Mouse (Mus musculus) myocyte (in vitro differentiated cells): ENCODE measurements around the gene Chac2. TPM values are rescaled to one million over a fixed set of nuclear protein-coding genes. Genes with fewer than 3 reads are reported as not detected.
"Not testable (repeated sequence)": the region's sequence is repeated elsewhere in the genome, so short reads cannot be mapped to it uniquely, and the experiment has no call there.

Source experiments
- H3K27me3 ChIP-seq: one replicate; pipeline ENCODE4 v1.6.1; 2011; ENCODE audit not compliant: control insufficient read depth, insufficient read depth, insufficient read length
- H3K36me3 ChIP-seq: one replicate; pipeline ENCODE4 v1.6.1; 2011; ENCODE audit not compliant: control insufficient read depth, insufficient read depth
- H3K4me2 ChIP-seq: one replicate; pipeline ENCODE4 v1.6.1; 2011; ENCODE audit warnings: low read depth, control low read depth
- H3K4me3 ChIP-seq: one replicate; pipeline ENCODE4 v1.5.1; 2011; ENCODE audit warnings: mild to moderate bottlenecking, control low read depth, moderate library complexity
- H3K79me2 ChIP-seq: one replicate; pipeline ENCODE4 v1.6.1; 2011; ENCODE audit not compliant: control insufficient read depth, insufficient read depth
- H3ac ChIP-seq: one replicate; pipeline ENCODE4 v1.6.1; 2011; ENCODE audit not compliant: control insufficient read depth, insufficient read length
- CEBPB ChIP-seq: IDR thresholded peaks from 2 replicates; pipeline ENCODE4 v1.6.1; 2011; ENCODE audit warnings: mild to moderate bottlenecking, moderate library complexity; ENCODE audit not compliant: poor library complexity, insufficient read depth, severe bottlenecking
- E2F4 ChIP-seq: IDR thresholded peaks from one replicate; pipeline ENCODE4 v1.6.1; 2011; ENCODE audit warnings: mild to moderate bottlenecking, control low read depth, moderate library complexity; ENCODE audit not compliant: insufficient read depth
- MAX ChIP-seq: IDR thresholded peaks from one replicate; pipeline ENCODE4 v1.6.1; 2011; ENCODE audit warnings: low read depth, mild to moderate bottlenecking, control low read depth
- MYOD1 ChIP-seq, 3 experiments: IDR thresholded peaks; one replicate each; pipeline ENCODE4 v1.6.1; 2011; ENCODE audit warnings: control low read depth in 2 of 3, low read depth in 2 of 3, mild to moderate bottlenecking in 2 of 3, moderate library complexity in 1 of 3; ENCODE audit not compliant: insufficient read length in 2 of 3, control insufficient read depth in 1 of 3
- MYOG ChIP-seq, 3 experiments: IDR thresholded peaks; one replicate each; pipeline ENCODE4 v1.6.1; 2011; ENCODE audit warnings: control low read depth in 2 of 3, low read depth in 2 of 3, mild to moderate bottlenecking in 2 of 3; ENCODE audit not compliant: insufficient read length in 2 of 3, control insufficient read depth in 1 of 3, insufficient read depth in 1 of 3
- POLR2A ChIP-seq: IDR thresholded peaks from one replicate; pipeline ENCODE4 v1.6.1; 2011; ENCODE audit warnings: low read depth, mild to moderate bottlenecking, control low read depth, moderate library complexity; ENCODE audit not compliant: insufficient read length
- POLR2AphosphoS2 ChIP-seq: IDR thresholded peaks from one replicate; pipeline ENCODE4 v1.6.1; 2011; ENCODE audit warnings: low read depth, control low read depth; ENCODE audit not compliant: insufficient read length
- REST ChIP-seq: IDR thresholded peaks from one replicate; pipeline ENCODE4 v1.6.1; 2011; ENCODE audit warnings: mild to moderate bottlenecking, control low read depth, moderate library complexity; ENCODE audit not compliant: insufficient read depth, insufficient read length
- SRF ChIP-seq: IDR thresholded peaks from one replicate; pipeline ENCODE4 v1.6.1; 2011; ENCODE audit warnings: low read depth; ENCODE audit not compliant: control insufficient read depth, insufficient read length
- TCF12 ChIP-seq: IDR thresholded peaks from one replicate; pipeline ENCODE4 v1.6.1; 2011; ENCODE audit warnings: mild to moderate bottlenecking, control low read depth; ENCODE audit not compliant: poor library complexity, insufficient read depth, severe bottlenecking
- TCF3 ChIP-seq: IDR thresholded peaks from one replicate; pipeline ENCODE4 v1.6.1; 2011; ENCODE audit warnings: low read depth, control low read depth; ENCODE audit not compliant: insufficient read length
- USF1 ChIP-seq: IDR thresholded peaks from one replicate; pipeline ENCODE4 v1.6.1; 2011; ENCODE audit warnings: low read depth, mild to moderate bottlenecking, control low read depth, moderate library complexity
- polyA plus RNA-seq: library from polyadenylated mRNA; unstranded; fragments of >200 nt; fragmentation: generic; extraction: Trizol; gene quantifications from one replicate; pipeline ENCODE4 v1.2.1, GENCODE M21; 2012; ENCODE audit warnings: missing spikeins

The Chac2 gene
- polyA plus RNA-seq, result 8.0 TPM

GRCm38 (mm10) chr11:30985877-30986624, at the start of gene Chac2:
Gene Chac2 (minus strand): TSS chr11:30986350.
- H3K27me3 ChIP-seq, result no peaks in the 10 kb centered on the region
- TF ChIP-seq MYOG (IDR thresholded peaks at IDR 0.05; ENCODE audit: control insufficient read depth in 1 of 3, insufficient read depth in 1 of 3, insufficient read length in 2 of 3, low read depth in 2 of 3), result no peak
- TF ChIP-seq POLR2A, result peak; percentile 70
- no peak for TF ChIP-seq MAX
- peak; percentile 64 for TF ChIP-seq POLR2AphosphoS2
- no peak for TF ChIP-seq E2F4
- peak within 1 kb of the TSS; percentile 28 for H3ac ChIP-seq
- H3K79me2 ChIP-seq, result peaks cover 24% of the 10 kb centered on the region
- peak within 1 kb of the TSS; percentile 60 for H3K4me3 ChIP-seq
- H3K4me2 ChIP-seq, result peak within 1 kb of the TSS; percentile 80
- peaks cover 9% of the 10 kb centered on the region for H3K36me3 ChIP-seq

GRCm38 (mm10) chr11:31034958-31035357, 48.8 kb upstream of the Chac2 start:
- Histone ChIP-seq H3K27me3 (no peaks in the 10 kb centered on the region), H3K79me2 (no peaks in the 10 kb centered on the region), H3ac (no peak overlapping the region), H3K4me2 (no peak overlapping the region), H3K4me3 (no peak overlapping the region), H3K36me3 (no peaks in the 10 kb centered on the region)
- TF ChIP-seq REST, result no peak
- TF ChIP-seq E2F4, result no peak
- no peak for TF ChIP-seq SRF
- no peak for TF ChIP-seq MYOD1 (IDR thresholded peaks at IDR 0.05; ENCODE audit: control insufficient read depth in 1 of 3, insufficient read length in 2 of 3, low read depth in 2 of 3)

- not testable (repeated sequence) for H3K4me3 ChIP-seq, H3K36me3 ChIP-seq, H3K79me2 ChIP-seq, H3ac ChIP-seq, H3K4me2 ChIP-seq, H3K27me3 ChIP-seq
Observed at GRCm38 (mm10) chr11:31017466-31017865, 31.3 kb upstream of the Chac2 start.

- H3K4me3 ChIP-seq, H3K4me2 ChIP-seq, H3K79me2 ChIP-seq, H3ac ChIP-seq, H3K36me3 ChIP-seq, H3K27me3 ChIP-seq: not testable (repeated sequence)
Observed at GRCm38 (mm10) chr11:31009668-31010067, 23.5 kb upstream of the Chac2 start.

DNA sequence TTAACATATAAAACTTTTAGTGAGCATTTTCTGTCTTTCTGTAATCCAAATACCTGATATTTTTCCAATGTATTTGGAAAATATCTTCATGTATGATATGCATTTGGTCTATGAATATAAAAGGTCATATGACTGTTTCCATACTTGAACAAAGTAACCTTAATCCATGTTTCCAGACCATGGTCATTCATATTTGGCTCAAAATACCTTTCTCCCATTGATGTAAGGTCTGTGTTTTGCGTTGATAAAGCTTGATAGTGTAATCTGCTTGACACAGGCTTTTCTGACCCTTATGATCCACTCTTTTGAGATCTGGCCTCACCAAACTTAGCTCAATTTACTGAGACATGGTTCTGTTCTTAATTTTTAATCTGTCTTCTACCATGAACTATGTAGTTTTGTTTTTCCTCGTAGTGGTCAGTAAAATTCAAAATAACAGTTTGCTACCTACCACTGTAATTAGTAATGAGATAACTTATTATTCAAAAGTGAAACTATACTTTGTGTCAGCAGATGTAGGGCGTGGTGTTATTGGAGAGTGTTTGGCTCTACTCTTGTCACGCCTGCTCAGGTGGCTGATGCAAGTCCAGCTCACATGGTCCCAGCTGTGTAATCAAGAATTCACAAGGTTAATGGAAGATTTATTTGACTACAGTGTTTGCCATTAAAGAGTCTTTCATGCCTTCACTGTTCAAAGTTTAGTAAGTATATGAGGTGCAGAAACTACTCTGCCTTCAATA, 15.2 kb upstream of the Chac2 start:
- Histone ChIP-seq H3K4me3 (no peak overlapping the region), H3K79me2 (no peaks in the 10 kb centered on the region), H3K4me2 (no peak overlapping the region), H3K27me3 (no peaks in the 10 kb centered on the region), H3K36me3 (no peaks in the 10 kb centered on the region), H3ac (no peak overlapping the region)
- TF ChIP-seq TCF12 (no peak), REST (no peak), MAX (no peak), SRF (no peak), POLR2A (no peak), E2F4 (no peak), USF1 (no peak), POLR2AphosphoS2 (no peak), MYOG (IDR thresholded peaks at IDR 0.05; ENCODE audit: control insufficient read depth in 1 of 3, insufficient read depth in 1 of 3, insufficient read length in 2 of 3, low read depth in 2 of 3) (no peak), CEBPB (no peak)

DNA sequence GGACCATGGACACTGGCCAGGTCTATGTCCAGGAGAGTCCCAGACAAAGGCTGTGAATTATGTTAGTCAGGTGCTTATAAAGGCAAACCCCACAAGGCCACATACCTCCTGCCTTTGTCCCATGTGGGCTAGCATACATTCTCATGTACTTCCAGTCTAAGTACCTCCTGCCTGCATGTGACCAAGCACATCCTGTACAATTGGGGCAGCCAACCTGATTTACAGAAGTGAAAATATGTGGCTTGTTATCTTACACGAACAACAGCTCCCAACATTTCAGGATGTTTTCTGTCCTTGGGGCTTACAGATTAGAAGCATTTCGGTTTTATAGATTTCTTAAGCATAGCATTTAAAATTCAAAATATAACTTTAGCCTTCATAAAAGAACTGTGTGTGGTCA, 13.9 kb upstream of the Chac2 start:
- no peak overlapping the region for H3K4me2 ChIP-seq
- no peak overlapping the region for H3ac ChIP-seq
- no peaks in the 10 kb centered on the region for H3K27me3 ChIP-seq
- H3K4me3 ChIP-seq, result no peak overlapping the region
- H3K79me2 ChIP-seq, result no peaks in the 10 kb centered on the region
- H3K36me3 ChIP-seq, result no peaks in the 10 kb centered on the region
- no peak for TF ChIP-seq TCF3
- TF ChIP-seq MAX, result no peak
- no peak for TF ChIP-seq MYOD1 (IDR thresholded peaks at IDR 0.05; ENCODE audit: control insufficient read depth in 1 of 3, insufficient read length in 2 of 3, low read depth in 2 of 3)
- TF ChIP-seq SRF, result no peak
- no peak for TF ChIP-seq POLR2A
- no peak for TF ChIP-seq CEBPB
- TF ChIP-seq TCF12, result no peak
- no peak for TF ChIP-seq POLR2AphosphoS2
- TF ChIP-seq E2F4, result no peak
- no peak for TF ChIP-seq USF1
- no peak for TF ChIP-seq REST
- no peak for TF ChIP-seq MYOG (IDR thresholded peaks at IDR 0.05; ENCODE audit: control insufficient read depth in 1 of 3, insufficient read depth in 1 of 3, insufficient read length in 2 of 3, low read depth in 2 of 3)
